Mouse (Mus musculus) midbrain, embryonic 12.5 days (tissue): ENCODE data around the gene Gnat2. TPM values are rescaled to one million over a fixed set of nuclear protein-coding genes. Genes with fewer than 3 reads are reported as not detected.

Source experiments
- ATAC-seq: fragments of 200-750 bp; cut with Nextera tagmentation; 2 replicates; pipeline ENCODE4 v1.8.0; 2017; ENCODE audit warnings: low read depth, moderate TSS enrichment, moderate library complexity; ENCODE audit not compliant: low FRiP score
- H3K27ac ChIP-seq: fragments of 300-500 bp; sonication (generic); replicated peaks from 2 replicates; pipeline ENCODE4 v1.5.1; 2016; ENCODE audit warnings: mild to moderate bottlenecking
- H3K27me3 ChIP-seq: fragments of 300-500 bp; sonication (generic); 2 replicates; pipeline ENCODE4 v1.6.1; 2016; ENCODE audit warnings: mild to moderate bottlenecking
- H3K36me3 ChIP-seq: fragments of 300-500 bp; sonication (generic); 2 replicates; pipeline ENCODE4 v1.6.1; 2016
- H3K4me1 ChIP-seq: fragments of 300-500 bp; sonication (generic); 2 replicates; pipeline ENCODE4 v1.6.1; 2016
- H3K4me2 ChIP-seq: fragments of 300-500 bp; sonication (generic); replicated peaks from 2 replicates; pipeline ENCODE4 v1.6.1; 2016; ENCODE audit warnings: mild to moderate bottlenecking, moderate library complexity
- H3K4me3 ChIP-seq: fragments of 300-500 bp; sonication (generic); 2 replicates; pipeline ENCODE4 v1.5.1; 2016; ENCODE audit warnings: mild to moderate bottlenecking
- H3K9ac ChIP-seq: fragments of 300-500 bp; sonication (generic); replicated peaks from 2 replicates; pipeline ENCODE4 v1.6.1; 2016; ENCODE audit warnings: mild to moderate bottlenecking, moderate library complexity
- H3K9me3 ChIP-seq: fragments of 300-500 bp; sonication (generic); 2 replicates; pipeline ENCODE4 v1.6.1; 2016; ENCODE audit warnings: mild to moderate bottlenecking
- WGBS: fragments of 180-500 bp; shearing (Covaris S2); methylation state at CpG from one replicate; pipeline ENCODE4 v1.1.7; 2016; 5-methylcytosine and 5-hydroxymethylcytosine counted together
- polyA plus RNA-seq: library from polyadenylated mRNA; unstranded; fragments of >200 nt; fragmentation: Nextera tagmentation; extraction: Ambion mirVana; gene quantifications from 2 replicates; pipeline ENCODE4 v1.2.1, GENCODE M21; 2016

Gene Gnat2
- polyA plus RNA-seq, 1 experiment from 2014 or later = 0.41 TPM

GRCm38 (mm10) chr3:108126327-108126726, 33.7 kb downstream of the Gnat2 start:
- no peaks in the 10 kb centered on the region for H3K9me3 ChIP-seq
- no peak overlapping the region for H3K27ac ChIP-seq
- H3K9ac ChIP-seq = no peak overlapping the region
- WGBS = 96% methylated on average over 3 of the region's 3 CpGs
- H3K27me3 ChIP-seq = no peaks in the 10 kb centered on the region
- no peak overlapping the region for H3K4me3 ChIP-seq
- no peak for ATAC-seq
- H3K36me3 ChIP-seq = peaks cover 2% of the 10 kb centered on the region; the same call in 1 of the 2 replicates
- H3K4me1 ChIP-seq = no peaks in the 10 kb centered on the region
- H3K4me2 ChIP-seq = no peak overlapping the region

GRCm38 (mm10) chr3:108128520-108128919, 35.9 kb downstream of the Gnat2 start:
- Histone ChIP-seq H3K4me3 (no peak overlapping the region), H3K9me3 (no peaks in the 10 kb centered on the region), H3K36me3 (no peaks in the 10 kb centered on the region), H3K4me1 (peaks cover 2% of the 10 kb centered on the region; the same call in 1 of the 2 replicates), H3K27me3 (no peaks in the 10 kb centered on the region), H3K4me2 (no peak overlapping the region), H3K9ac (no peak overlapping the region), H3K27ac (no peak overlapping the region)
- whole genome bisulfite sequencing = 87% methylated on average over 5 of the region's 5 CpGs
- no peak for ATAC-seq

- no peaks in the 10 kb centered on the region for H3K9me3 ChIP-seq
- no peak overlapping the region for H3K9ac ChIP-seq
- H3K4me1 ChIP-seq = peaks cover 2% of the 10 kb centered on the region; the same call in 1 of the 2 replicates
- no peaks in the 10 kb centered on the region for H3K27me3 ChIP-seq
- H3K4me3 ChIP-seq = no peak overlapping the region
- H3K4me2 ChIP-seq = no peak overlapping the region
- H3K36me3 ChIP-seq = no peaks in the 10 kb centered on the region
- ATAC-seq = no peak
- no peak overlapping the region for H3K27ac ChIP-seq
- WGBS = 97% methylated on average over 4 of the region's 4 CpGs
Measured at GRCm38 (mm10) chr3:108129367-108129766, 36.8 kb downstream of the Gnat2 start.

GRCm38 (mm10) chr3:108129804-108130203, 37.2 kb downstream of the Gnat2 start:
- no peak overlapping the region for H3K9ac ChIP-seq
- no peaks in the 10 kb centered on the region for H3K27me3 ChIP-seq
- no peak overlapping the region for H3K4me3 ChIP-seq
- peaks cover 2% of the 10 kb centered on the region; the same call in 1 of the 2 replicates for H3K4me1 ChIP-seq
- H3K9me3 ChIP-seq = no peaks in the 10 kb centered on the region
- no peak overlapping the region for H3K27ac ChIP-seq
- no peak for ATAC-seq
- H3K4me2 ChIP-seq = no peak overlapping the region
- no peaks in the 10 kb centered on the region for H3K36me3 ChIP-seq
- WGBS = 94% methylated on average over 4 of the region's 4 CpGs

- Histone ChIP-seq H3K36me3 (no peaks in the 10 kb centered on the region), H3K9me3 (no peaks in the 10 kb centered on the region), H3K9ac (no peak overlapping the region), H3K27me3 (no peaks in the 10 kb centered on the region), H3K4me1 (peaks cover 4% of the 10 kb centered on the region; the same call in 1 of the 2 replicates), H3K4me3 (no peak overlapping the region), H3K4me2 (no peak overlapping the region), H3K27ac (no peak overlapping the region)
- ATAC-seq = no peak
- WGBS = 97% methylated on average over 5 of the region's 5 CpGs
Measured at GRCm38 (mm10) chr3:108131216-108131615, 38.6 kb downstream of the Gnat2 start.

GRCm38 (mm10) chr3:108131821-108132220, 39.2 kb downstream of the Gnat2 start:
- Histone ChIP-seq H3K4me2 (no peak overlapping the region), H3K27me3 (no peaks in the 10 kb centered on the region), H3K36me3 (no peaks in the 10 kb centered on the region), H3K27ac (no peak overlapping the region), H3K4me3 (no peak overlapping the region), H3K9me3 (0 out of 2 replicates have a peak, but pooled peaks cover under 1% of the 10 kb centered on the region), H3K4me1 (peaks cover 4% of the 10 kb centered on the region; the same call in 1 of the 2 replicates), H3K9ac (no peak overlapping the region)
- ATAC-seq = no peak
- WGBS = 85% methylated on average over 1 of the region's 1 CpGs

- no peak overlapping the region for H3K9ac ChIP-seq
- no peak for ATAC-seq
- no peak overlapping the region for H3K27ac ChIP-seq
- H3K4me2 ChIP-seq = no peak overlapping the region
- no peaks in the 10 kb centered on the region for H3K27me3 ChIP-seq
- peaks cover 4% of the 10 kb centered on the region; the same call in 1 of the 2 replicates for H3K4me1 ChIP-seq
- 0 out of 2 replicates have a peak, but pooled peaks cover 2% of the 10 kb centered on the region for H3K9me3 ChIP-seq
- H3K36me3 ChIP-seq = peaks cover 2% of the 10 kb centered on the region; the same call in 1 of the 2 replicates
- 93% methylated on average over 1 of the region's 1 CpGs for WGBS
- H3K4me3 ChIP-seq = no peak overlapping the region
Measured at GRCm38 (mm10) chr3:108132484-108132883, 39.9 kb downstream of the Gnat2 start.

- no peak overlapping the region for H3K4me3 ChIP-seq
- peaks cover 4% of the 10 kb centered on the region; the same call in 1 of the 2 replicates for H3K4me1 ChIP-seq
- whole genome bisulfite sequencing = 62% methylated on average over 11 of the region's 11 CpGs
- no peak for ATAC-seq
- H3K27ac ChIP-seq = 0 out of 2 replicates have a peak overlapping the region, but pooled peaks have one; percentile 39
- H3K27me3 ChIP-seq = no peaks in the 10 kb centered on the region
- H3K9me3 ChIP-seq = 0 out of 2 replicates have a peak, but pooled peaks cover 2% of the 10 kb centered on the region
- H3K36me3 ChIP-seq = peaks cover 4% of the 10 kb centered on the region; the same call in 1 of the 2 replicates
- no peak overlapping the region for H3K9ac ChIP-seq
- no peak overlapping the region for H3K4me2 ChIP-seq
Measured at GRCm38 (mm10) chr3:108134701-108135100, 42.1 kb downstream of the Gnat2 start.

- WGBS = 93% methylated on average over 1 of the region's 1 CpGs
Measured at GRCm38 (mm10) chr3:108139113-108139512, 46.5 kb downstream of the Gnat2 start.

GRCm38 (mm10) chr3:108140786-108141185, 48.2 kb downstream of the Gnat2 start:
- Histone ChIP-seq H3K4me2 (no peak overlapping the region), H3K4me3 (no peak overlapping the region), H3K9me3 (0 out of 2 replicates have a peak, but pooled peaks cover 2% of the 10 kb centered on the region), H3K4me1 (peaks cover 10% of the 10 kb centered on the region), H3K27ac (no peak overlapping the region), H3K9ac (no peak overlapping the region), H3K27me3 (no peaks in the 10 kb centered on the region), H3K36me3 (peaks cover 7% of the 10 kb centered on the region; the same call in 1 of the 2 replicates)
- ATAC-seq = no peak
- WGBS = 87% methylated on average over 4 of the region's 4 CpGs

More at GRCm38 (mm10) chr3:108139113-108139512, 46.5 kb downstream of the Gnat2 start:
- Histone ChIP-seq H3K4me1 (peaks cover 2% of the 10 kb centered on the region; the same call in 1 of the 2 replicates), H3K9ac (no peak overlapping the region), H3K27ac (no peak overlapping the region), H3K4me2 (no peak overlapping the region), H3K36me3 (peaks cover 7% of the 10 kb centered on the region; the same call in 1 of the 2 replicates), H3K4me3 (no peak overlapping the region), H3K27me3 (no peaks in the 10 kb centered on the region), H3K9me3 (0 out of 2 replicates have a peak, but pooled peaks cover 2% of the 10 kb centered on the region)
- no peak for ATAC-seq

- H3K4me1 ChIP-seq = peaks cover 15% of the 10 kb centered on the region
- ATAC-seq = peak; percentile 94
- H3K27ac ChIP-seq = peak within 1 kb of the TSS; percentile 96
- H3K4me2 ChIP-seq = peak within 1 kb of the TSS; percentile 88
- no peaks in the 10 kb centered on the region for H3K9me3 ChIP-seq
- H3K9ac ChIP-seq = peak within 1 kb of the TSS; percentile 79
- H3K36me3 ChIP-seq = no peaks in the 10 kb centered on the region
- peak within 1 kb of the TSS; percentile 61 for H3K4me3 ChIP-seq
- no peaks in the 10 kb centered on the region for H3K27me3 ChIP-seq
- WGBS = under 1% methylated on average over 63 of the region's 63 CpGs
Measured at GRCm38 (mm10) chr3:108145534-108146445, 53.2 kb downstream of the Gnat2 start, which contains the start of gene Gnai3. TSS of gene Gnai3 (minus strand) at chr3:108146146.

- peak overlapping the region; percentile 88 for H3K4me2 ChIP-seq
- WGBS = 63% methylated on average over 5 of the region's 5 CpGs
- H3K27me3 ChIP-seq = no peaks in the 10 kb centered on the region
- H3K36me3 ChIP-seq = no peaks in the 10 kb centered on the region
- no peaks in the 10 kb centered on the region for H3K9me3 ChIP-seq
- no peak overlapping the region for H3K27ac ChIP-seq
- H3K9ac ChIP-seq = peak overlapping the region; percentile 79; the same call in 1 of the 2 replicates
- ATAC-seq = no peak
- peak overlapping the region; percentile 61 for H3K4me3 ChIP-seq
- peaks cover 15% of the 10 kb centered on the region for H3K4me1 ChIP-seq
Measured at GRCm38 (mm10) chr3:108146671-108147070, 54.1 kb downstream of the Gnat2 start.
